Mouse (Mus musculus) midbrain, embryonic 15.5 days (tissue): Measurements from ENCODE around the gene Wipf3. TPM values are rescaled to one million over a fixed set of nuclear protein-coding genes. Genes with fewer than 3 reads are reported as not detected.

ENCODE experiments used
- ATAC-seq: fragments of 200-750 bp; cut with Nextera tagmentation; replicated peaks from 2 replicates; pipeline ENCODE4 v1.8.0; 2017; ENCODE audit warnings: moderate TSS enrichment
- H3K27ac ChIP-seq: fragments of 300-500 bp; sonication (generic); 2 replicates; pipeline ENCODE4 v1.5.1; 2015; ENCODE audit warnings: mild to moderate bottlenecking, inconsistent platforms
- H3K27me3 ChIP-seq: fragments of 300-500 bp; sonication (generic); replicated peaks from 2 replicates; pipeline ENCODE4 v1.6.1; 2015; ENCODE audit warnings: inconsistent platforms
- H3K36me3 ChIP-seq: fragments of 300-500 bp; sonication (generic); replicated peaks from 2 replicates; pipeline ENCODE4 v1.6.1; 2015; ENCODE audit warnings: inconsistent platforms
- H3K4me1 ChIP-seq: fragments of 300-500 bp; sonication (generic); 2 replicates; pipeline ENCODE4 v1.6.1; 2015; ENCODE audit warnings: inconsistent platforms
- H3K4me2 ChIP-seq: fragments of 300-500 bp; sonication (generic); 2 replicates; pipeline ENCODE4 v1.6.1; 2015; ENCODE audit warnings: inconsistent platforms, mild to moderate bottlenecking, moderate library complexity
- H3K4me3 ChIP-seq: fragments of 300-500 bp; sonication (generic); 2 replicates; pipeline ENCODE4 v1.5.1; 2015; ENCODE audit warnings: mild to moderate bottlenecking, inconsistent platforms
- H3K9ac ChIP-seq: fragments of 300-500 bp; sonication (generic); 2 replicates; pipeline ENCODE4 v1.6.1; 2015; ENCODE audit warnings: mild to moderate bottlenecking, inconsistent platforms
- H3K9me3 ChIP-seq: fragments of 300-500 bp; sonication (generic); 2 replicates; pipeline ENCODE4 v1.6.1; 2016; ENCODE audit warnings: inconsistent platforms
- WGBS: fragments of 180-500 bp; shearing (Covaris S2); methylation state at CpG from one replicate; pipeline ENCODE4 v1.1.7; 2015; ENCODE audit warnings: mixed read lengths; 5-methylcytosine and 5-hydroxymethylcytosine counted together
- polyA plus RNA-seq: library from polyadenylated mRNA; unstranded; fragments of >200 nt; fragmentation: Nextera tagmentation; extraction: Ambion mirVana; gene quantifications from 2 replicates; pipeline ENCODE4 v1.2.1, GENCODE M21; 2015

The Wipf3 gene
- polyA plus RNA-seq, 1 experiment from 2014 or later, result 4.2 TPM

GRCm38 (mm10) chr6:54491074-54491473, 61.7 kb downstream of the Wipf3 start:
- peaks cover 3% of the 10 kb centered on the region; the same call in 1 of the 2 replicates for H3K4me1 ChIP-seq
- no peaks in the 10 kb centered on the region for H3K27me3 ChIP-seq
- no peak overlapping the region for H3K9ac ChIP-seq
- no peak for ATAC-seq
- 74% methylated on average over 7 of the region's 7 CpGs for WGBS
- no peaks in the 10 kb centered on the region for H3K36me3 ChIP-seq
- H3K9me3 ChIP-seq, result no peaks in the 10 kb centered on the region
- no peak overlapping the region for H3K4me2 ChIP-seq
- H3K27ac ChIP-seq, result no peak overlapping the region
- no peak overlapping the region for H3K4me3 ChIP-seq

GRCm38 (mm10) chr6:54494097-54494496, 64.7 kb downstream of the Wipf3 start:
- Histone ChIP-seq H3K9ac (no peak overlapping the region), H3K4me3 (no peak overlapping the region), H3K4me1 (peaks cover 3% of the 10 kb centered on the region; the same call in 1 of the 2 replicates), H3K27ac (no peak overlapping the region), H3K4me2 (no peak overlapping the region), H3K36me3 (no peaks in the 10 kb centered on the region), H3K27me3 (no peaks in the 10 kb centered on the region), H3K9me3 (no peaks in the 10 kb centered on the region)
- no peak for ATAC-seq

- 55% methylated on average over 11 of the region's 11 CpGs for WGBS
- H3K27me3 ChIP-seq, result no peaks in the 10 kb centered on the region
- no peak overlapping the region for H3K4me3 ChIP-seq
- H3K36me3 ChIP-seq, result no peaks in the 10 kb centered on the region
- H3K4me1 ChIP-seq, result peaks cover 3% of the 10 kb centered on the region; the same call in 1 of the 2 replicates
- no peak overlapping the region for H3K4me2 ChIP-seq
- no peak for ATAC-seq
- no peaks in the 10 kb centered on the region for H3K9me3 ChIP-seq
- H3K27ac ChIP-seq, result no peak overlapping the region
- no peak overlapping the region for H3K9ac ChIP-seq
Observed at GRCm38 (mm10) chr6:54494612-54495398, 65.4 kb downstream of the Wipf3 start.

- 85% methylated on average over 7 of the region's 7 CpGs for WGBS
- H3K36me3 ChIP-seq, result no peaks in the 10 kb centered on the region; the same call in 1 of the 2 replicates
- peaks cover 3% of the 10 kb centered on the region; the same call in 1 of the 2 replicates for H3K4me1 ChIP-seq
- no peaks in the 10 kb centered on the region for H3K9me3 ChIP-seq
- no peak overlapping the region for H3K4me2 ChIP-seq
- H3K27me3 ChIP-seq, result no peaks in the 10 kb centered on the region
- no peak for ATAC-seq
- H3K27ac ChIP-seq, result no peak overlapping the region
- H3K4me3 ChIP-seq, result no peak overlapping the region
- H3K9ac ChIP-seq, result no peak overlapping the region
Observed at GRCm38 (mm10) chr6:54496214-54496613, 66.8 kb downstream of the Wipf3 start.

GRCm38 (mm10) chr6:54502661-54503115, 73.3 kb downstream of the Wipf3 start:
- Histone ChIP-seq H3K4me3 (no peak overlapping the region), H3K36me3 (no peaks in the 10 kb centered on the region; the same call in 1 of the 2 replicates), H3K27ac (no peak overlapping the region), H3K27me3 (no peaks in the 10 kb centered on the region), H3K4me1 (peaks cover 7% of the 10 kb centered on the region), H3K4me2 (no peak overlapping the region), H3K9ac (no peak overlapping the region), H3K9me3 (no peaks in the 10 kb centered on the region)
- ATAC-seq, result no peak
- WGBS, result 89% methylated on average over 6 of the region's 6 CpGs

- whole genome bisulfite sequencing, result 92% methylated on average over 11 of the region's 11 CpGs
- Histone ChIP-seq H3K4me3 (no peak overlapping the region), H3K27me3 (no peaks in the 10 kb centered on the region), H3K4me1 (peaks cover 23% of the 10 kb centered on the region), H3K9me3 (no peaks in the 10 kb centered on the region), H3K4me2 (no peak overlapping the region), H3K27ac (no peak overlapping the region), H3K36me3 (no peaks in the 10 kb centered on the region; the same call in 1 of the 2 replicates), H3K9ac (no peak overlapping the region)
- ATAC-seq, result no peak
Observed at GRCm38 (mm10) chr6:54506318-54506717, 76.9 kb downstream of the Wipf3 start.

- Histone ChIP-seq H3K9ac (no peak overlapping the region), H3K9me3 (no peaks in the 10 kb centered on the region), H3K4me3 (no peak overlapping the region), H3K4me2 (no peak overlapping the region), H3K27ac (peak overlapping the region; percentile 9; the same call in 1 of the 2 replicates), H3K27me3 (no peaks in the 10 kb centered on the region), H3K36me3 (no peaks in the 10 kb centered on the region; the same call in 1 of the 2 replicates), H3K4me1 (peaks cover 23% of the 10 kb centered on the region)
- 35% methylated on average over 8 of the region's 8 CpGs for WGBS
- ATAC-seq, result no peak; the same call in 1 of the 2 replicates
Observed at GRCm38 (mm10) chr6:54507002-54507401, 77.6 kb downstream of the Wipf3 start.

GRCm38 (mm10) chr6:54507808-54508207, 78.4 kb downstream of the Wipf3 start:
- Histone ChIP-seq H3K4me3 (no peak overlapping the region), H3K27ac (peak overlapping the region; percentile 71), H3K27me3 (no peaks in the 10 kb centered on the region), H3K36me3 (no peaks in the 10 kb centered on the region; the same call in 1 of the 2 replicates), H3K9ac (no peak overlapping the region), H3K4me1 (peaks cover 23% of the 10 kb centered on the region), H3K4me2 (no peak overlapping the region), H3K9me3 (no peaks in the 10 kb centered on the region)
- peak; percentile 68 for ATAC-seq
- 53% methylated on average over 5 of the region's 5 CpGs for WGBS

- no peak overlapping the region; the same call in 1 of the 2 replicates for H3K9ac ChIP-seq
- 30% methylated on average over 6 of the region's 6 CpGs for WGBS
- ATAC-seq, result peak; percentile 70
- H3K4me3 ChIP-seq, result no peak overlapping the region
- peaks cover 23% of the 10 kb centered on the region for H3K4me1 ChIP-seq
- peak overlapping the region; percentile 71 for H3K27ac ChIP-seq
- H3K27me3 ChIP-seq, result no peaks in the 10 kb centered on the region
- no peak overlapping the region for H3K4me2 ChIP-seq
- no peaks in the 10 kb centered on the region; the same call in 1 of the 2 replicates for H3K36me3 ChIP-seq
- no peaks in the 10 kb centered on the region for H3K9me3 ChIP-seq
Observed at GRCm38 (mm10) chr6:54508256-54508793, 78.9 kb downstream of the Wipf3 start.

GRCm38 (mm10) chr6:54509264-54509663, 79.9 kb downstream of the Wipf3 start:
- H3K27me3 ChIP-seq, result no peaks in the 10 kb centered on the region
- no peak overlapping the region for H3K4me2 ChIP-seq
- no peak overlapping the region for H3K4me3 ChIP-seq
- no peak overlapping the region for H3K9ac ChIP-seq
- no peaks in the 10 kb centered on the region for H3K9me3 ChIP-seq
- H3K4me1 ChIP-seq, result peaks cover 23% of the 10 kb centered on the region
- peak overlapping the region; percentile 71; the same call in 1 of the 2 replicates for H3K27ac ChIP-seq
- WGBS, result 90% methylated on average over 13 of the region's 13 CpGs
- ATAC-seq, result no peak
- H3K36me3 ChIP-seq, result no peaks in the 10 kb centered on the region; the same call in 1 of the 2 replicates

- Histone ChIP-seq H3K4me3 (no peak overlapping the region), H3K4me2 (no peak overlapping the region), H3K27me3 (no peaks in the 10 kb centered on the region), H3K27ac (no peak overlapping the region), H3K9ac (no peak overlapping the region), H3K36me3 (no peaks in the 10 kb centered on the region), H3K9me3 (no peaks in the 10 kb centered on the region), H3K4me1 (peaks cover 20% of the 10 kb centered on the region)
- 75% methylated on average over 2 of the region's 2 CpGs for WGBS
- no peak for ATAC-seq
Observed at GRCm38 (mm10) chr6:54512256-54512655, 82.9 kb downstream of the Wipf3 start.

- Histone ChIP-seq H3K4me2 (no peak overlapping the region), H3K4me3 (no peak overlapping the region), H3K9me3 (no peaks in the 10 kb centered on the region), H3K36me3 (peaks cover 7% of the 10 kb centered on the region; the same call in 1 of the 2 replicates), H3K9ac (no peak overlapping the region), H3K4me1 (no peaks in the 10 kb centered on the region), H3K27ac (no peak overlapping the region), H3K27me3 (no peaks in the 10 kb centered on the region)
- ATAC-seq, result peak; percentile 43
- WGBS, result 92% methylated on average over 2 of the region's 2 CpGs
Observed at GRCm38 (mm10) chr6:54516512-54517134, 87.2 kb downstream of the Wipf3 start.
